Mouse (Mus musculus) urinary bladder, adult 18-20 months (tissue): ENCODE measurements at regions not wholly inside any gene's neighbourhood (a gene's known extent, or its start where the extent isn't known, plus 50 kb on each side); places are given as distances from the start of the nearest gene placed in this dataset.
"Not testable (repeated sequence)": the region's sequence is repeated elsewhere in the genome, so short reads cannot be mapped to it uniquely, and the experiment has no call there.

ENCODE experiments used
- DNase-seq, 2 experiments: peaks; one replicate each; pipeline ENCODE4 v3.0.0; 2022; ENCODE audit warnings: low spot score in 2 of 2, mixed read lengths in 2 of 2

GRCm38 (mm10) chr4:53263776-53264175 lies 104.1 kb upstream of the Abca1 start:
- peak; percentile 32 to 76 for DNase-seq

GRCm38 (mm10) chr4:53262466-53262865 lies 102.8 kb upstream of the Abca1 start:
- no peak for DNase-seq

DNA sequence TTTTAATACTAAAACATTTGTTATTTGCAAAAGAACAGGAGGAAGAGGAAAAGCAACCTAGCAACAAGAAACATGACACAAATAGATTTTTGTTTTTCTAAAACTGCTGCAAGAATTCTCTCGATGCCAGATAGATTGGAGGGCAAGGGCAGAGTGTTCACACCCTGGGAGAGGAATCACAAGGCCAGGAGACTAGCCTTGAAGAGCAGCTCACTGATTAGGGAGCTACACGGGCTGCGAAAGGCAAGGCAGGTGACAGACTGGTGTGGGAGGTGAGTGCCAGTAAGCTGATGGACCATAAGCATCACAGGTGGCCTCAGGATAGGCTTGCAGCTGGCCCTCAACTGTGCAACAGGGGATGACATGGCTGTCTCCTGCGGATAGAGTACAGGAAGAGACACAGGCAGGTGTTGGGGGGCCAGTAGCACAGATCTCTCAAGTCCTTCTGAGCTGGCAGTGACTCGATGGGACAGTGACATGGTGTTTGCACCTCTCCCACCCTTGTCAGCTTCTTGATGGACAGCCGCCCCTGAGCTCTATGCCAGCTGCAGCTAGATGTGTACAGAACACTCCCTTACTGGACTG lies 102.0 kb upstream of the Abca1 start:
- DNase-seq: no peak

DNA sequence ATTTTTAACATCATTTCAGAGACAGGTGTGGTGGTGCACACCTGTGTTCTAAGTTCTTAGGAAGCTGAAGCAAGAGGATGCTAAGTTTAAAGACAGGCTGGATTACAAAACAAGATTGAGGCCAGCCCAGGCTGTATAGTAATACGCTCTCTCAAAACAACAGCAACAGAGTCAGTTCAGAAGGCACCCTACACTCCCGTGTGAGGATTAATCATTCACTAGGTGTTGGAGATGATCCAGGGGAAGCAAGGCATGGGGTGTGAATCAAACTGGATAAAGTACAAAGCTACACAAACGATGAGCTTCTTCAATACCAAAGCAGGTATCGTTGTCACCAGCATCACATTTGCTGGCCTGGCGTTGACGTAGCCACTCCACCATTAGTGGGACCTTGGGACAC lies 99.3 kb upstream of the Abca1 start:
- DNase-seq: no peak

DNA sequence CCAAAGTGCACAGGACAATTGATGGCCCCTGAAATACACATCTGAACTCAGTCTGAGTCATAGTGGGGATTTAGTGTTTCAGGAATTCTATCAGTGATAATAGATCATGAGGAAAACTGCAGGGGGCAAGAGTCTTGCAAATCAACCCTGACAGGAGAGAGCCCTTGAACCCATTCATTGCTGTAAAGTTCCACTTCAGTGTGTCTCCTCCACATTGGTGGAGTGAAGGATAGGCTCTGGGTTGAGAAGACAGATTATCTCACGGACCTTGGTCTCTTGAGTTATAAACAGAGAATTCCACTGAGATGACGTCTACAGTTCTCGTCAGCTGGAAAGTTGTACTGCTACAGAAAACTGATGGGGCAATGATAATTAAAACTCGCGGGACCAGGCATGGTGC lies 97.3 kb upstream of the Abca1 start:
- no peak for DNase-seq

GRCm38 (mm10) chr4:53254483-53254882 lies 94.8 kb upstream of the Abca1 start:
- DNase-seq: no peak

- DNase-seq: no peak
Measured at GRCm38 (mm10) chr4:53253680-53254079, 94.0 kb upstream of the Abca1 start.

DNA sequence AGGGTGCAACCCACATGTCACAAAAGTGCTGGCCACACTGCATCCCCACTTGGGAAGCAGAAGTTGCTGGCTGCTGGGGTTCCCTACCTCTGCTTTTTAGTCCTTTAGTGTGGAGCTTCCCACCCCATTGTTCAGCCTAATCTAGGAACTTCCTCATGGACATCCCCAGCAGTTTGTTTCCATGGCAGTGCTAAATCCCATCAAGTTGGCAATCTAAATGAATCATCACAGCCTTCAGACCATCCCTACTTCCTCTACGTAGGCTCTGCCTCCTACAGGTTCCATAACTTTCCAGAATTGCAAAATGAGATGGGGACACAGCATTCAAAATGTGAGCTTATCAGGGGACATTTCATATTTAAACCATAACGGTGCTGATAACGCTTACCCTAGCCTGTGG lies 90.6 kb upstream of the Abca1 start:
- DNase-seq: no peak

DNA sequence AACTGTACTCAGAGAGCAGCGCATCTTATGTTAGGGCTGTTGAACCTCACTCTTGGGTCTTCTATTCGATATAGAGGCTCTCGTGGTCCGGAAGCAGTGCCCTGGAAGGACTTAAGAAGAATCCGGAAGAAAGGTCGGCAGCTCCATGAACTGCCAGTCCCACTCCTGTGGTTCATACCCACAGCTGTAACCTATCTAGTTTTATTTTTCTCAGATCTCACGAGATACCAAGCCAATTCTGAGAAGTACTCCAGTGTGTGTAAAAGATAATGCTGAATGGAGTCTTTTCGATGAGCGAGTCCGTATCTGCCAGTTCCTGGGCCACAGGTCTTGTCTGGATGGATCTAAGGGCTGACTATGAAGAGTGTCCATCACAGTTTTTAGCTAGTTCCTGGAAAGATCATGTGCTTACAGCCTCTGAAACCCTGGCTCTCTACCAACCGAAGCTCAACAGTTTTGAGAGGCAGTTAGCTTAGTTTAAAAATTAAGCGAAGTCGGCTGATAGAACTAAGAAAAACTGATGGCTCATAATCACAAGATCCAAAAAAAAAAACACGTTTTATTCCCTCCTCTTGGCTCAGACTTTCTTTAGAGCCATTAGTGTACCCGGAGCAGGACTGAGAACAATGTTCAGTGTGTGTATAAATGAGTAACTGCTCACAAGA lies 86.5 kb upstream of the Abca1 start:
- DNase-seq: no peak

DNA sequence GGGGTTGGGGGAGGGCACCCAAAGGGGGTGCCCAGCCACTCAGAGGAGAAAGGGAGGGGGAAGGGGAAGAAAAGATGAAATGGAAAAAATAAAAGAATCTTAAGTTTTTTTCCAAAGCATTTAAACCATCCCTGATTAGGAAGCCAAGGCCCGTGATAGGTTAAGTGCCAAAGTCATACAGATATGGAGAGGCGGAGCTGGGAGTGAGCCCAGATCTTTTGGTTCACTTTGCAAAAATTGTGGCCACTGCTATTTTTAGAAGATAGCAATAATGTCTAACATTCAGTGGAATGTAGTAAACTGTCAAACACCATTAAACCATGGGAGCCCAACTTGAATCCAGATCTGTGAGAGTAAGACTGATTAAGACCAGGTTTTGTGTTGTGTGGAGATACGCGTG lies 85.9 kb upstream of the Abca1 start:
- DNase-seq: no peak

DNA sequence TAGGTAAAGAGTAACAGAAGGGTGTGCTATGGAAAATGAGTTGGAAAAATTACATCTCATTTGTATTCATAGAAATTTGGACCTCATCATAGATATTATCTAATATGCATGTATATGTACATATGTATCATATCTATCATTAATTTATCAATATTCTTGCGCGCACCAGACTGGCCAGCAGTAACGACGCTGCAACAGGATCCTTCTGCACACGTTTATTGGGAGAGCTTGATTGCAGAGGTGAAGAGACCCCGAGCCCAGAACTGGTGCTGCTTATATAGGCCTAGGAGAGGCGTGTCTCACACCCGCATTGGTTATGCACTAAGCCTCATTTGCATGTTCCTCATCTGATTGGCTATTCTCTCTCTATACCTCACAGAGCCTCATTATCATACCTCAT lies 83.8 kb upstream of the Abca1 start:
- DNase-seq: not testable (repeated sequence)

DNA sequence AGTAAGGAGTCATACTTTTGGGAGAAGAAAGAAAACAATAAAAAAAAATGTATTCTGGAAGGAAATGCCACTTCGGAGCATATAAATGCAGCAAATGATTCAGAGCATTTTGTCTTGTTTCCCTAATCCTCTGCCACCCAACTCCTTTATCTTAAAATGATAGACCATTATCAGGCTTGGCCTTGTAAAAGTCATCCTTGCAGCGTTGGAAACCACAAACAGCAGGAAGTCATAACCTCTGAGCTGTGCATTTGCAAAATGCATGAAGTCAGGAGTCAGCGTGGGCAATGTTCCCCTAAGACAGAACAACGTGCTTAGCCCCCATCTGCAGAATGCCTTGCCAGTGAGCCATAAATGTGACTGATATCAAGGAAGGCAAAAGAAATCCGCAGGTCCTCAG lies 80.2 kb upstream of the Abca1 start:
- DNase-seq: no peak

- DNase-seq: no peak
Measured at GRCm38 (mm10) chr4:53238314-53239259, 78.9 kb upstream of the Abca1 start.

GRCm38 (mm10) chr4:53235870-53236269 lies 76.2 kb upstream of the Abca1 start:
- no peak for DNase-seq

GRCm38 (mm10) chr4:53232436-53232835 lies 72.7 kb upstream of the Abca1 start:
- DNase-seq: no peak

- no peak for DNase-seq
Measured at GRCm38 (mm10) chr4:53231867-53232266, 72.2 kb upstream of the Abca1 start.

- DNase-seq: no peak
Measured at GRCm38 (mm10) chr4:53231046-53231445, 71.4 kb upstream of the Abca1 start.

DNA sequence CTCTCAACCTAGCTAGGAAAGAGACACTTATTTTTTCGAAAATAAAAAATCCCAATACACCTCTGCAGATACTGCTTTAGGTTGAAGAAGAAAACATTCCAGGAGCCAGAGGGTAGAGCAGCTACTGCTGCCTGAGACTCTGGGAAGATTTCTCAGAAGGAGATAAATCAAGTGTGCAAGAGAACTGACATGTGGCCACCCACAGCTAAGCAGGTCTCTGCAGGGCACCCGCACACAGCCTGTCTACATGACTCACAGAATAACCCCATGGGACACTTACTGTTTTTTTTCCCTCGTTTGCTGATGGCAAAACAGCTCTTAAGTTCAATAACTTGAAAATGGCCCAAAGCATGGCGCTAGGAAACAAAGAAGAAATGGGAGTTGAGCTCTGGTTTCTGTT lies 68.7 kb upstream of the Abca1 start:
- no peak for DNase-seq

DNA sequence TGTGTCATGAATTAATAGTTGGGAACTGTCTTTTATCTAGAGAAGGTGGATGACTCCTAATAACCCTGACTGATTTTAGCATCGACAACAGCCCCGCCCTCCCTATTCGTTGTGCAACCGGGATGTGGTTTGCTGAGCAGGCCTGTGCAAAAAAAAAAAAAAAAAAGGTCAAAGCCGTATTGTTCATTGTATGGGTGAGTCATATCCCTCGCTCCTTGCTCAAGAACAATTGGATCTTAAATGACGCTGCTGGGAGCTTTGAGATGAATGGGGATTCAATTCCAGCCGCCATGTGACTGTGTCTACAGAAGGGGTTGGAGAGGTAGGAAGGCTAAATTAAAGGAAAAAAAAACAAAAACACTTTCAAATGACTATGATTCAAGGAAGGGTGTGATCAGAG lies 68.1 kb upstream of the Abca1 start:
- peak; percentile 39 to 74 for DNase-seq

DNA sequence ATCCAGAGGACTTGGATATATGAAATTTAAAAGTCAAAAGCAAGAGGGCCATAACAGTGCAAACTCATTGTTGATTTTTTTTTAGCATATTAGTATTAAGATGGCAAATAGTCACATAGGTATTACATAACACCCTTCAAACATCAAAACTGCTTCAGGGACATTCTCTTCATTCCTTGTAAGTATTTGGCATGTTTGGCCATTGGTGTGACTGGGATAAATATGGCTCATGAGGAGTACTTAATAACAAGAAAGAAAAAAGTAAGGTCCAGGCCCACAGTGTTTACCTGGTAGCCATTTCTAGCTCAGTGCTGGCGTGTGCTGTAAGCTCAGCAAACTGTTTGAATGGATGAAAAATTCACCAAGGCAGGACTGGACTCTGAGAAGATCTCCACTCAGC lies 67.4 kb upstream of the Abca1 start:
- no peak for DNase-seq

DNA sequence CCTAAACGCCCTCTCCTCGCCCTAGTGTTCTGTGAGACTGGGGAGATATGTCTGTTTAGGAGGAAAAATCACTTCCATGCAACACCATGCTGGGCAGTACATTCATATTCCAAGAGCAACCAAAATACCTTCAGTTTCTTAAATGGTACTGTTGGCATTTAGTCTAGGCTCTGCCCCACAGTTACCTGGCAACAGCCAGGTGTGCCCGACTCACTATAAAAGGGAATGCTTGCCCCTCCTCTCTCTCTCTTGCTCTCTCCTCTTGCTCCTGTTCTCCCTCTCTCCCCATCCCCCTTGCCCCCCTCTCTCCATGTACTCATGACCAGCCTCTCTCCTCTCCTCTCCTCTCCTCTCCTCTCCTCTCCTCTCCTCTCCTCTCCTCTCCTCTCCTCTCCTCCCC lies 66.7 kb upstream of the Abca1 start:
- no peak for DNase-seq

DNA sequence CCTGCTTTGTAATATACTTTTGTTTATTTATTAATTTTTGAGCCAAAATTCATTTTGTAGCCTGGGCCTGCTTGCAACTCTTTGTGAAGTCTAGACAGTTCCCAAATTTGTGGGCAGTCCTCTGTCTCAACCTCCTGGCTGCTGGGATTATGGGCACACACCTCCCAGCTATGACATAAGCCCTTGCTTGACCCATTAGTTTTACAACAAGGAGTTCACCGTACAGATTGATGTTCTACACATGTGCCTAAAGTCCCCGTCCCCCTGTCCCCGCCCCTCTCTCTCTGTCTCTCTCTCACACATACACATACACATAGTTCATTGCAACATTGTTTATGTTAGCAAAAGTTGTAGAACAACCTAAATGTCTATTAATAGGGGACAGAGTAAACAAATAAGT lies 63.7 kb upstream of the Abca1 start:
- DNase-seq: no peak

DNA sequence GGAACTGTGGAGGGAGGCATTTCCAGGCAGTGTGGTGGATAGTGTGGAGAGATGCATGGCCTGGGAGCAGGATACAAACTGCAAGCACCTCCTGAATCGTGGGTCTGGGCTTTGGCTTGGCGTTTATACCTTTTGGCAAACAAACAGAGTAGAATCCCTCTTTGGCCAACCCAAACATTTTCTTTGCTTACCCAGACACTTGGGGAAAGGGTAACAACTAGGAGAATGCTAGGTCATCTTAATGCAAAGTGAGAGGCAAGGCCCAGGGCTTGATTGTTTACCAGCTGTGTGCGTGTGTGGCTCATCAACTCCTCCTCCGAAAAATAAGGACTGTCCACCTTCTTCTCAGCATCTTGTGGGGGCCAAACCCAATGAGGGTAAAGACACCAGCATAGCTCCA lies 61.1 kb upstream of the Abca1 start:
- DNase-seq: no peak
